Mouse (Mus musculus): ENCODE measurements at regions not wholly inside any gene's neighbourhood (a gene's known extent, or its start where the extent isn't known, plus 50 kb on each side); places are given as distances from the start of the nearest gene placed in this dataset.
A peak's percentile ranks its signal among the peaks of the same experiment; 100 is the strongest.

- H3K4me1 ChIP-seq (ENCODE audit: control insufficient read depth, insufficient read depth, low read length) = no peaks in the 10 kb centered on the region
- no peaks in the 10 kb centered on the region for H3K27me3 ChIP-seq (ENCODE audit: control insufficient read depth, insufficient read depth, low read length)
- DNase-seq = no peak
- TF ChIP-seq CTCF (IDR thresholded peaks at IDR 0.05; ENCODE audit: borderline replicate concordance, insufficient read depth, low read depth, low read length) = no peak
- no peak for TF ChIP-seq POLR2A (IDR thresholded peaks at IDR 0.05; ENCODE audit: borderline replicate concordance, insufficient read depth, low read length)
- no peak overlapping the region for H3K4me3 ChIP-seq (replicated peaks; ENCODE audit: insufficient read depth, low read depth, low read length)
- WGBS = 73% methylated on average over 3 of the region's 3 CpGs
- H3K27ac ChIP-seq (ENCODE audit: insufficient read depth, low read length) = no peak overlapping the region
Observed at GRCm38 (mm10) chr17:80789000-80789399, 60.7 kb upstream of the Map4k3 start.

GRCm38 (mm10) chr17:80786858-80787257 lies 58.6 kb upstream of the Map4k3 start:
- 69% methylated on average over 2 of the region's 2 CpGs for WGBS
- no peak for DNase-seq
- Histone ChIP-seq H3K27me3 (ENCODE audit: control insufficient read depth, insufficient read depth, low read length) (no peaks in the 10 kb centered on the region), H3K4me1 (ENCODE audit: control insufficient read depth, insufficient read depth, low read length) (no peaks in the 10 kb centered on the region), H3K27ac (ENCODE audit: insufficient read depth, low read length) (no peak overlapping the region), H3K4me3 (replicated peaks; ENCODE audit: insufficient read depth, low read depth, low read length) (no peak overlapping the region)
- TF ChIP-seq POLR2A (IDR thresholded peaks at IDR 0.05; ENCODE audit: borderline replicate concordance, insufficient read depth, low read length) (no peak), CTCF (IDR thresholded peaks at IDR 0.05; ENCODE audit: borderline replicate concordance, insufficient read depth, low read depth, low read length) (no peak)

- DNase-seq = no peak
- WGBS = 77% methylated on average over 8 of the region's 8 CpGs
- no peak for TF ChIP-seq POLR2A (IDR thresholded peaks at IDR 0.05; ENCODE audit: borderline replicate concordance, insufficient read depth, low read length)
- no peak for TF ChIP-seq CTCF (IDR thresholded peaks at IDR 0.05; ENCODE audit: borderline replicate concordance, insufficient read depth, low read depth, low read length)
- no peak overlapping the region for H3K4me3 ChIP-seq (replicated peaks; ENCODE audit: insufficient read depth, low read depth, low read length)
- H3K4me1 ChIP-seq (ENCODE audit: control insufficient read depth, insufficient read depth, low read length) = no peaks in the 10 kb centered on the region; the same call in 1 of the 2 replicates
- no peak overlapping the region for H3K27ac ChIP-seq (ENCODE audit: insufficient read depth, low read length)
- no peaks in the 10 kb centered on the region for H3K27me3 ChIP-seq (ENCODE audit: control insufficient read depth, insufficient read depth, low read length)
Observed at GRCm38 (mm10) chr17:80786061-80786851, 58.0 kb upstream of the Map4k3 start.

- Histone ChIP-seq H3K27me3 (ENCODE audit: control insufficient read depth, insufficient read depth, low read length) (no peaks in the 10 kb centered on the region), H3K27ac (ENCODE audit: insufficient read depth, low read length) (no peak overlapping the region), H3K4me3 (replicated peaks; ENCODE audit: insufficient read depth, low read depth, low read length) (no peak overlapping the region), H3K4me1 (ENCODE audit: control insufficient read depth, insufficient read depth, low read length) (no peaks in the 10 kb centered on the region; the same call in 1 of the 2 replicates)
- WGBS = 86% methylated on average over 8 of the region's 8 CpGs
- no peak for TF ChIP-seq POLR2A (IDR thresholded peaks at IDR 0.05; ENCODE audit: borderline replicate concordance, insufficient read depth, low read length)
- TF ChIP-seq CTCF (IDR thresholded peaks at IDR 0.05; ENCODE audit: borderline replicate concordance, insufficient read depth, low read depth, low read length) = no peak
- no peak for DNase-seq
Observed at GRCm38 (mm10) chr17:80785476-80785875, 57.2 kb upstream of the Map4k3 start.

GRCm38 (mm10) chr17:80785049-80785448 lies 56.8 kb upstream of the Map4k3 start:
- TF ChIP-seq POLR2A (IDR thresholded peaks at IDR 0.05; ENCODE audit: borderline replicate concordance, insufficient read depth, low read length) (no peak), CTCF (IDR thresholded peaks at IDR 0.05; ENCODE audit: borderline replicate concordance, insufficient read depth, low read depth, low read length) (no peak)
- Histone ChIP-seq H3K4me3 (replicated peaks; ENCODE audit: insufficient read depth, low read depth, low read length) (no peak overlapping the region), H3K4me1 (ENCODE audit: control insufficient read depth, insufficient read depth, low read length) (no peaks in the 10 kb centered on the region; the same call in 1 of the 2 replicates), H3K27me3 (ENCODE audit: control insufficient read depth, insufficient read depth, low read length) (no peaks in the 10 kb centered on the region), H3K27ac (ENCODE audit: insufficient read depth, low read length) (no peak overlapping the region)
- WGBS = 85% methylated on average over 4 of the region's 4 CpGs
- DNase-seq = no peak

GRCm38 (mm10) chr17:80782233-80782632 lies 53.9 kb upstream of the Map4k3 start:
- H3K4me3 ChIP-seq (replicated peaks; ENCODE audit: insufficient read depth, low read depth, low read length) = no peak overlapping the region
- H3K27me3 ChIP-seq (ENCODE audit: control insufficient read depth, insufficient read depth, low read length) = no peaks in the 10 kb centered on the region
- 56% methylated on average over 1 of the region's 1 CpGs for WGBS
- DNase-seq = no peak
- H3K4me1 ChIP-seq (ENCODE audit: control insufficient read depth, insufficient read depth, low read length) = no peaks in the 10 kb centered on the region; the same call in 1 of the 2 replicates
- TF ChIP-seq POLR2A (IDR thresholded peaks at IDR 0.05; ENCODE audit: borderline replicate concordance, insufficient read depth, low read length) (no peak), CTCF (IDR thresholded peaks at IDR 0.05; ENCODE audit: borderline replicate concordance, insufficient read depth, low read depth, low read length) (no peak)
- H3K27ac ChIP-seq (ENCODE audit: insufficient read depth, low read length) = no peak overlapping the region

- Histone ChIP-seq H3K4me1 (ENCODE audit: control insufficient read depth, insufficient read depth, low read length) (no peaks in the 10 kb centered on the region; the same call in 1 of the 2 replicates), H3K4me3 (replicated peaks; ENCODE audit: insufficient read depth, low read depth, low read length) (no peak overlapping the region), H3K27ac (ENCODE audit: insufficient read depth, low read length) (no peak overlapping the region), H3K27me3 (ENCODE audit: control insufficient read depth, insufficient read depth, low read length) (no peaks in the 10 kb centered on the region)
- TF ChIP-seq POLR2A (IDR thresholded peaks at IDR 0.05; ENCODE audit: borderline replicate concordance, insufficient read depth, low read length) = no peak
- TF ChIP-seq CTCF (IDR thresholded peaks at IDR 0.05; ENCODE audit: borderline replicate concordance, insufficient read depth, low read depth, low read length) = no peak
- 92% methylated on average over 12 of the region's 12 CpGs for WGBS
- DNase-seq = no peak
Observed at GRCm38 (mm10) chr17:80781621-80782020, 53.3 kb upstream of the Map4k3 start.

GRCm38 (mm10) chr17:80780303-80780702 lies 52.0 kb upstream of the Map4k3 start:
- H3K27ac ChIP-seq (ENCODE audit: insufficient read depth, low read length) = no peak overlapping the region
- WGBS = 44% methylated on average over 7 of the region's 7 CpGs
- TF ChIP-seq CTCF (IDR thresholded peaks at IDR 0.05; ENCODE audit: borderline replicate concordance, insufficient read depth, low read depth, low read length) (no peak), POLR2A (IDR thresholded peaks at IDR 0.05; ENCODE audit: borderline replicate concordance, insufficient read depth, low read length) (no peak)
- no peaks in the 10 kb centered on the region; the same call in 1 of the 2 replicates for H3K4me1 ChIP-seq (ENCODE audit: control insufficient read depth, insufficient read depth, low read length)
- peak in 1 of 2 experiments; percentile 29 for DNase-seq
- H3K27me3 ChIP-seq (ENCODE audit: control insufficient read depth, insufficient read depth, low read length) = no peaks in the 10 kb centered on the region
- no peak overlapping the region for H3K4me3 ChIP-seq (replicated peaks; ENCODE audit: insufficient read depth, low read depth, low read length)
